Mouse (Mus musculus) cerebellum, postnatal 10 days (tissue): ENCODE measurements around the gene Rgma.

ENCODE experiments used
- DNase-seq, 2 experiments: peaks; one replicate each; pipeline ENCODE4 v3.0.0; 2021; ENCODE audit warnings: mixed read lengths in 2 of 2

Rgma gene

DNA sequence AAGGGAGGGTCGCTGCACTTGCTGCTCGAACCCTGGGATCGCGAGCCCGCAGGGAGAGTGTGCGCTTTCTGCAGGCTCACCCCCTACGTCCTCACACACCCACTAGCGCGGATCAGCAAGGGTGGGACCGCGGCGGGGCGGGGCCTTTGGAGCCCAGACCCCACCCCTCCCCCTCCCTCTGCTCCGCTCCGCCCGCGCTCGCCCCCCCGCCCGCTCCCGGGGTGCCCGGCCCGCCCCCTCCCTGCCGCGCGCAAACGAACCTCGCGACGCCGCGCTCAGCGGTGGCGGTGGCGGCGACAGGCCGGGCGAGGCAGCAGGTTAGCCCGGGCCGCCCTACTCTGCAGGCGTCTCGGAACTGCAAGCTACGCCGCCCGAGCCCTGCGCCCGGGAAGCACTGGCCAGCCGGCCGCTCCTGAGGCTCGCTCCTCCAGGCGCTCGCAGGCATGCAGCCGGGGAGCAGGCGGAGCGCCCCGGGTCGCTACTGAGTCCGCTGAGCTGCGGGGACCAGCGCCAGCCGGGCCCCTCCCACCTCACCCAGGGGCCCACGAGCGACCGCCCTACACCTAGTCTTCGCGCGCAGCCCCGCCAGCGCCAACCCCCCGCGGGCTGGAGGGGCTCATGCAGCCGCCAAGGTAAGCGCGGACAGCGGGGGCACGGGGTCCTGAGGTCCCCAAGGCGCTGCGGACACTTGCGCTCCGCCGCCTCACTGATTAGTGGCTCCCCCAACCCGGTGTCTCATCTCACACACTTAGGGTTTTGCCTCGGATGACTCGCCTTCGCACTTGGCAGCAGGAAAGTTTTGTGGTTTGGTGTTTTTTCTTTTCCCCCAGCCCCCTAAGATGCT is at the start of gene Rgma:
Gene Rgma (plus strand): TSS at position 253 of the 844 bp plus-strand sequence.
- DNase-seq = peak; percentile 75 to 84

DNA sequence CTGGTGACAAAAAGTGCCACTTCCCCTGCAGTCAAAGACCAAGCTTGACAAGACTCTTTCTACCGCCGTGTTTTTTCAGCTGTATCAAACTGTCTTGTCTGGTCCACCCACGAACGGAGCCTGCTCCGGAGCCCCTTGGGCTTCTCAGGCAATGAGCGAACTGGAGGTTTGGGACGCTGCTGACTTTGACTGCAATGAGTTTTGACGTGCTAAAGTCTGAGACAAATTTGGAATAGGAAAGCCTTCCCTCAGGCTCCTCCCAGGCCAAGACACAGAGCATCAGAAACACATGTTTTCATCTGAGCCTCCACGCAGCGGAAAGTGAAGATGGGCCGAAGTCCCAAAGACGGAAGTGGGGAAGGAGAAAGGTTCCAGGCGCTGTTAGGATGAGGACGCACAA is 49.1 kb upstream of the Rgma start:
- DNase-seq = no peak

DNA sequence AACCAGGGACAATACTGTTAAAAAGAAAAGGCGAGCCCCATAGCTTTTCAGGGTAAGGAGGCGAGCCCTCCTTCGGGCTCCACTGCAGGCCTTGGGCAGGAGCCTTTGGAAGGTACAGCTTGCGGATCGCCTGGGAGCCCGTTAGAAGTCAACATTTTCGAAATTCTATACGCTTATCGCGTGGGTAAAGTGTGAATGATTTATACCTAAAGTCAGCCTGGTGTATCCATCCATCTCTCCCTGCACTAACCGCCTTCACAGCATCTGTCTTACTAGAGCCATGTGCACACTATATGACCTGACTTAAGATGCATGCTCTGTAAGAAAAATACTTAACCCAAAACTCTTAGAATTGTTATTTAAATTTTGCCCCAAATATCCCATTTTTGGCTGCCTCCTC is 48.6 kb upstream of the Rgma start:
- no peak for DNase-seq

DNA sequence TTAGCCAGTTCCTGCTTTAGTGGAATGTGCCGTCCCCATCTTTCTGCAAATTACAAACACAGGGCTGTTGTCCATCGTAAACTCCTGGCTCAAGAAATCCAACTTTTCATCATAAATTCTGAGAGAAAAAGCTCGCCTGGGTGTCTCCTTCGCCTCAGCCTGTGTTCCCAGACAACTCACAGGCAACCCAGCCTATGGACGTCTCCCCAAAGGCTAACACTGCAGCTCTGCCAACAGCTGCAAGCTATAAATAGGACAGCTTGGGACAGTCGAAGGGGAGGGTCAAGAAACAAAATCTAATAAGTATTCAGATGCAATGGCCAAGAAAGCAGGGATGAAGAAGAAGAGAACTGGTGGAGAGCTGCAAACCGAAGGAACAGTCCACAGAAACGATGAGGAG is 48.1 kb upstream of the Rgma start:
- no peak for DNase-seq

DNA sequence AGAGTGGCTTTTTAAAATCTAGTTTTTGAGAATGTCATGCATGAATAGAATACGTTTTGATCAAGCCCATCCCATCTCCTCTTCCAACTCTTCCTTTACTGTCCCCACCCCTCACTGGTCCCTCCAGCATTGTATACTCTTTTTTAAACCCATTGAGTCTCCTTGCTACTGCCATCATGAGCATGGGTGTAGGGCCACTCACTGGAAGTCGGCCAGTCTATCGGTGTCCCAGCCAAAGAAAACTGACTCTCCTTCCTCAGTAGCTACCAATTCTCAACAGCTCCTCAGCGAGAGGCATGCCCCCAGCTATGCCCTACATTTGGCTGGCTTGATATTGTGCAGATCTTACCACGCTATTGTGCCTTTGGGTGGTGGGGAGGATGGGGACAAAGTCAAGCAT is 47.7 kb upstream of the Rgma start:
- DNase-seq = peak in 1 of 2 experiments; percentile 38

DNA sequence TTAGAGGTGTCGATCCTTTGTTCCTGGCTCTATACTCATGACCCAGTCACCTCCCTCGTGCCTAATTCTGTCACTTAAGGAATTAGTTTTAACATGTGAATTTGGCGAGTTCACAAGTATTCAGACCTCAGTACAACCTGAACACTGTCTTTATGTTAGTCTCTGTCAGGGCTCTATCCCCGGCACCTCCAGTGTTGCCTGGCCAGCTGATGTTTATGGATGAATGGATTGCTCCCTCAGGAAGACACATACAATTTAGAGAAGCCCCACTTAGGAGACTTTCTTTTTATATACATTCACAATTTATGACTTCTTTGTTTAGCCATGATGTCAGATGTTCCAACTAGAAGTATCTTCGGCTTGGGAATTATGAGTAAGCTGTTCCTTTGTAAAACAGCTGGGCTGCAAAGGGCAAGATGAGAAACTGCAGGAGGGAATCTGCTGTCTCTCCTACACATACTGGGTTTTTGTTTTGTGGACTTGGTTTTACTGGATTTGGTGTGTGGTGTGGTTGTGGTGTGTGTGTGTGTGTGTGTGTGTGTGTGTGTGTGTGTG is 46.6 kb upstream of the Rgma start:
- no peak for DNase-seq

DNA sequence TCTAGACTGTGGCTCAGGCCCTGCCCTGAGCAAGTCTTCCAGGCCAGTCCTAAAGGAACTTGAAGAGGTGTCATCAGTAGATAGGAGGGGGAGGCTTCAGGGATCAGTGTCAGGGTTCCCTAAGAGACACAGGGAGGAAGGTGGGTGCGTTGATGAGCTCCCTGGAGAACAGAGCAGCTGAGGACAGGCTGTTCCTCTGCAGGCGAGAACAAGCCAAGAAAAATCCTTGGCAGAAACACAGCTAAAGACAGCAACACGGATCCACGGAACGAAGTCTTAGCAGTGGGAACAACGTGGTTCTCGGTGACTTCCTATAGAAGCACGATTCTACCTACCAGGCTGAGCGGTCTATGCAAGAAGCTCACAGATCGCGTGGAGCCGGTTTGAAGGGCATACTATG is 44.6 kb upstream of the Rgma start:
- peak in 1 of 2 experiments; percentile 16 for DNase-seq

DNA sequence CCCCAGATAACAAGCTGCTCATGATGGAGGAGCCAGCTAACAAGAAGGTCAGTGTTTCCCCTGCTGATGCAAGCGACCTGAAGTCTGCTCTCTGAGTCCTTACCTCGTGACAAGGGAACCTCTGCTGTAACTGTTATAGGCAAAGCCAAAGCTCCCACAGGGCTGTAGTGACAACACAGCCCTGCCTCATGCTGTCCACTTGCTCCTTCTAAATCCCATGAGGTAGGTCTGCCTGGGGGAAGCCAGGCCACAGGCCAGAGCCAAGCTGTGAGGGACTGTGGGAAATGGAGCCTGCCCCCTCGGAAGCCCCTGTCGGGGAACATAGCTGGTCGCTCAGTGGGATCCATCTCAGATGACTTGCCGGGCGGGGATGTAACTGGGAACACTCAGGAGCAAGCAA is 43.7 kb upstream of the Rgma start:
- DNase-seq = peak in 1 of 2 experiments; percentile 18

DNA sequence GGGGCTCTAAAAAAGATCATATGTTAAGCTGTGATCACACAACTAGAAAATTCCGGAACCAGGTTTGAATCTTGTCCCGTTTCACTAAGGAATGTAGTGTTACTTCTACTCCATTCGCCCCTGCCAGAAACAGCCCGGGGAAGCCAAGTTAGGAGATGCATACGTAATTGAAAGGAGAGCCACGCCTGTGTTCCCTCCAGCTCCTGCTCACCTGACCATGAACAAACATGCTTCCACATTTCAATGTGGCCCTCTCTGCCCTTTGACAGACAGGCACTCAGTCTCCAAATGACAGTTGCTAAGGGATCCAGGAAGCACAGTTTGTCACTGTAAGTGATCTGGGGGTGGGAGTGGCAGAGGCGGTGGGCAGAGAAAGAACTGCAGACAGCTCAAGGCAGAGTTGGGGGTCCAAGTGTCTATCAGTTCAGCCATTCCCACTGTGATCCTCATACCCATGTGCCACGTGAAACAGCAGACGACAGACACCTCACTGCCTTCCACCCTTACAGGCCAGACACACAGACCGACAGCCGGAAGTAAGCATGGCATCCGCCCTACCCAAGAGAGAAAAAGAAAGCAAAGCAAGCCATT is 41.8 kb upstream of the Rgma start:
- DNase-seq = no peak

DNA sequence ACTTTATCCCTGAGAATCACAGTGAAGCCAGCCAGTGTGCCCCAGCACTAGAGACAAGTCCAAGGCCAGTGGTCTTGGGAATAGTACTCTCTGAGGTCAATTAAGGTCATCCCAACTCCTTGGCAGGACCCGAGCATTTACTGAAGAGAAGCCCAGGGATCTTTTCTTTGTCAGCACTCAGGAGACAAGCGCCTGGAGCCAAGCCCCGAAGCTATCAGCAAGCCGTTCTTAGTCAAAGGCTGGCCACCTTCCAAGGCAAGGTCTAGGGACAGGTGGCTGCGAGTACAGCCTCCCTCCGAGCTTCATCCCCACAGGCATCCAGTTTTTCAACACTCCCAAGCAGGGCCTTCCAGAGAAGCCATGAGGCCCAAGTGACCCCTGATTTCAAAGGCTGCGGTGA is 40.4 kb upstream of the Rgma start:
- peak; percentile 86 to 91 for DNase-seq

DNA sequence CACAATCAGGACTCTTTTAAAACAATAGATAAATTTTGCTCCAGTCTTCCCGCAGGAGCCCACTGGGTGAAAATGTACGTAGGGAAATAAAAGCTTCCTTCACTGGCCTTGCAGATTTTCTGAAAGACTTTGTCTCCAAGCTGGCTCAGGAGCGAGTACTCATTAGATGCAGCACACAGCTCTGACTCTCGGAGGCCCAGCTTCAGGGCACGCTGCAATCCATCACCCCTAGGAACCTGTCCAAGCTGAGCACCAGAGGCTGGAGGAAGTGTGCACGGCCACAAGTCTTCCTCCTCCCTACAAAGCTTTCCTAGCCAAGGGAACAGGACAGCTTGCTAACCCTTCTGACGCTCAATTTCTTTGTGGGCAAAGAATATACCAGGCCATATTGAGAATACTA is 38.9 kb upstream of the Rgma start:
- DNase-seq = peak in 1 of 2 experiments; percentile 34

DNA sequence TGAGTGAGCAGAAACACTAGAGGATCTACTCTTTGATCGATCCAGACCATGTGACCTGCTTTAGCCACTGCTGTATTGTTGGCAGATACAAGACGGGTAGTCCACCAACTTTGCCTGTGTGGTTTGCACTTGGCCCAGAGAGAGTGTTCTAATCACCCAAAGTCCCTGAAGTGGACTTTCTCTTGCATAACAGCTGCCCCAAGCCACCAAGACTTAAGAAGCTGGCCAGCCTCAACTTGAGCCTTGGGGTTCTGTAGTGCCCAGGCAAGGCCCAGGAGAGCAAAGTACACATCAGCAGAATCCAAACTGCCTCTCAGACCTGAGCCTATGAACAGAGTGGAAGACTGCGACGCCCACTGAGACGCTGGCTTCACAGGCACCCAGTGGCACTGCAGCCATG is 37.0 kb upstream of the Rgma start:
- no peak for DNase-seq

DNA sequence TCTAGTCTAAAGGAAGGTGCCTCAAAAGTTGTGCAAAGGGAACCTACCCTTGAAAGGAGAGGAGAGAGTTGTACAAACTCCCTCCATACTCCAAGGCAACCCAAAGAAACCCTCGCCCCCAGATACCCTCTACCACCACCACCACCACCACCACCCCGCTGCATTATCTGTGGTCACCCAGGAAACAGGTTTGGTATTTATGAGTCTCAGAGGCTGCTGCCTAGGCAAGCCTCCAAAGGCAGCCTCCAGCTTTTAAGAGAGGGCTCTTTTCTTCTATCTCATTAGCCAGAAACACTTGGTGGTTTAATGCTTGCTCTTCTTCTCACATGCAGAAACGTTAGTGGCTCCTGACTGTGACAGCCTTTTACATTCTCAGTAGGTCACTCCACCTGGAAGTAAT is 31.5 kb upstream of the Rgma start:
- no peak for DNase-seq

DNA sequence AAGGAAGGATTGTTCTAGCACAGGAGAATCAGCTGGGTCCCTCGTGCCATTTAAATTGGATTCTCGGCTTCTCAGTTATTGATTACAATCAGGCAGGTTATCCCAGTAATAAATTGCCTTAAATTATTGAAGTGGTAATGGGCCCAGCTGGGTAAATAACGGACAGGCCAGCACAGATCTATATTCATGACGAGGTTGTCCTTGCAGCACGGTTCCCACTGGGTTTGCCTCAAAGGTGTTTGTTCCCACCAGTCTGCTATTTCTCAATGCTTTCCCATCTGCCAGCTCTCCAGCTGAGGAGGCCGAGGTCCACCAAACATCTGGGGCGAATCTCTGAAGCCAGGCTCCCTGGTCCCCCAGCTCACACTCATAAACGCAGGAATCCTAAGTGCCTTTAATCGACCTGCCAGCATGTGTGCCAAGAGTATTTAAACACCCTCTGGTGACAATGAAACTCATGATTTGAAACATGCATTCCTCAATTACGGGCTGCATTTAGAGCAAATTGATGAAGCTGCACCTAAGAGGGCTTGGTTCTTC is 26.7 kb upstream of the Rgma start:
- no peak for DNase-seq

DNA sequence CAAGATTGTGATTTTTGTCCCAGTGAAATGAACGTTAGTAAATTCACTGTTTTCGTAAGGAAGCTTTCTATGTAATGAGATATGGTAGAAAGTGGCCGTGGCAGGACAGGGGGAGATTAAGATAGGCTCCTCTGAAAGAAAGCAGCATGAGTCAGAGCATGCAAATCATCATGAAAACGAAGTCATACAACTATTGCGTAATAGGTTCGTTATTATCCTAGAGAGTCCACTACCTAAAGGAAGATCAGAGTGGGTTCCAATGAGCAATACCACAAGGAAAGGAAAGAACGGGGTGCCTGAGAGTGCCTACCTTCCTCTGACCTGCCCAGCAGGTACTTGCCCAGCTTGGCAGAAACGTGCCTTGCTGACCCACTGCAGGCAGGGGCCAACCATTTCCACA is 26.2 kb upstream of the Rgma start:
- DNase-seq = no peak

DNA sequence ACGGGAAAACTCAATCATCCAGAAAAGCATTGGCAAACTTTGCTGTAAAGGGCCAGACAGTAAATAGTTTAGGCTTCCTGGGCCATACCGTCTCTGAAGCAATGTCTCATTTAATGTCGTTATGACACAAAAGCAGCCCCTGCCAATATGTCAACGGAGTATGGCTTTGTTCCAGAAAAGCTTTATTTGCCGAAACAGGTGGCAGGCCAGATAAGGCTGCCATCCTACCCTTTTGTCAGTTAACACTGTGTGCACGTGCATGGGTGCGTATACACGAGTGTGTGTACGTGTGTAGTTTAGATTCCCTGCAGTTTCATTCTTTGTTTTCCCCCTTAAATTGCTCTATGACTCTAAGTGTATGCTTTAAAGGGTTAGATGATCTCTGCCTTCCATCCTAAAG is 20.1 kb upstream of the Rgma start:
- no peak for DNase-seq

DNA sequence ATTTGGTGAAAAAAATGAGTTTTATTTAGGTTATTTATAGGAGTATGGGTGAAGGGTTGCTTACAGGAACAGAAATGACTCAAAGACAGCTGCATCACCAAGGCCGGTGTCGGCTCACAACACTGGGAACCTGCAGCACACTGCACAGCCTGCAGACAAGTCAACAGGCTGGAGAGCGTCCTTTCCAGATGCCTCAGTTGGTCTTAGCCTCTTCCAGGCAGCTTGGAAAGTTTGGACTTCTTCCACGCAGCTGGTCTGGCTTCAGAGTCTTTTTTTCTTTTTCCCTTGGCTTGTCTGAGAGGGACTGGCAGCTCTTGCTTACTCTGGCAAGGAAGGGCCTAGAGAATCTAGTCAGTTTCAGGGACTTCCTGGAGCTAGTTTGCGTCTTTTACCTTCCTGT is 18.4 kb upstream of the Rgma start:
- DNase-seq = peak in 1 of 2 experiments; percentile 27

DNA sequence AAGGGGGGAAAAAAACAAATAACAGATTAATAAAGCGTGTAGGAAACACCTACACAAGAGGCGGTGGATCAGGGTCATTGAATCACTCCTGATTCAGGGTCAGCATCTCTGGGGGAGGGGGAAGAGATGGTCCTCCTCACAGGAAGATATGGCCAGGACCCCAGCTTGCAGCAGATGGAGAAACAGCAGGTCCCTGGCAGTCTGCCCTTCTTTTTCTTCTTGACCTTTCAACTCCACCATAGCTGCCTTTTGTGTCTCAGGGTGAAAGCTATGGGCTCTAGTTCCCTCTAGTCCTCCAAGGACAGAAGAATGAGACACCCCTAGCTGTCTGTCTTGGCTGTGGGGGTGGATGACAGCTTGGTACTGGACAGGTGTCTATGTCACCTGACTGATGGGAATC is 17.7 kb upstream of the Rgma start:
- peak; percentile 73 to 74 for DNase-seq

DNA sequence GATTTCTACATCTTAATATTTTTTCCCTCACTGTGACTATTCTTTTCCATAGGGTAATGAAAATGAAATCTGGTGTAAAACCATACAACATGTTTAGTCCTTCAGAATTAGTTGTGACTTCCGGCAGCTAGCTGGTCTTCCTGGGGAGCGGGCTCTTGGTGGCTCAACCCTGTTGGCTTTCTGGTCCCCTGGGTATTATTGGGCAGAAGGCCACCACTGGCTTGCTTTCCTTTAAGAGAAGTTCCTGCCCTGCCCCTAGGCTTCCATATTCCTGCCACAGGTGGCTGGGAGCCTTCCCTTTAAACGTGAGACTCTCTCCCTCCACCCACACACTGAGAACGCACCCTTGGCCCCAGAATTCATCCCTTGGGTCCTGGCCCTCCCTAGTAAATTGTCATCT is 9.8 kb upstream of the Rgma start:
- DNase-seq = peak in 1 of 2 experiments; percentile 28

DNA sequence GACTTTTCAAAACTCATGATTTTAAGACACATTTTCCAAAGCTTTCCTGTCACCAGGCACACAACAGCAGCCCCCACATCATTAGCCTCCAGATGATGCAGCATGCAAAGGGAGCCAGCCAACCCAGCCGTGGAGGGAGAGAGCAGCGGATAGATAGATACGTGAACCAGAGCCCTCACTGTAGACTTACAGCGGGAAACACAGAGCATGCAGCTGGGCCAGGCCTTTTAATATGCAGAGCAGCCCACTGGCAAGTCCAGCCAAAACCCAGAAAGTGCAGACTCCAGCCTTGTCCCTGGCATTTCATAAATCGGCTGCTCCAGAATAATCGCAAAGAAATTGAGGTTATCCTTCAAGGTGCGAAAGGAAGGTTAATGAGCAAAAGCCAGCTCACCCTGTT is 9.3 kb upstream of the Rgma start:
- DNase-seq = peak in 1 of 2 experiments; percentile 24

DNA sequence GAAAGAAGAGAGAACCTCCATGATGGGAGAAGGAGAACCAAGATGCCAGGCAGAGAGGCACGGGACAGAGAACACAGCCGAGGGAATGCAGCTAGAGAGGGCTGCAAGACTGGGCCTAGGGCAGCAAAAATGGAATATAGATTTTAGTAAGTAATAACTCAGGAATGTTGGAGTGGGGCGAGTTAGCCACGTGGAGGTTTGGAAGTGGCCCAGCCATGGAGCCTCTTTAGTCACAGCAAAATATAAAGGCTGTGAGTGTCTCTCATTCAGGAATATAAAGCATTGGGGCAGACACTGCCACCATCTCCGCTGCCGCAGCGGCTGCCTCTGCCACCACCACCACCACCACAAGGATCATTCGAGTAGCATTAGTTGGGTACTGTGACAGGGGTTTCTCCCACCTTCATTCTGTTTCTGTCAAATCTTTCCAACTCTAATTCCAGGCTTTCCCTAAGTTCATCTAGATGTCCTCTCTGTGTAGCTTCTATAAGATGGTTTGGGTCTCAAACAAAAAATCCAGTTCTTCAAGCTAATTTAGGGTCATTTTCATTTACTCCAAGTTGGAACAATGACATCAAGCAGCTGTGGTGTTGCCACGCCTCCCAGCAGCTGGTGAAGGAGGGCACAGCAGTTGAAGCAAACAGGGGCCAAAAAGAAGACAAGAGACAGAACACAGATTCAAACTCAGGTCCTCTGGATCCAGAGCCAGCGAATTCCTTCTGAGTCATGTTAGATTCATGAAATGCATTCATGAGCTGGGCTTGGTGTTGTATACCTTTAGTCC is 7.4 kb upstream of the Rgma start:
- DNase-seq = no peak

DNA sequence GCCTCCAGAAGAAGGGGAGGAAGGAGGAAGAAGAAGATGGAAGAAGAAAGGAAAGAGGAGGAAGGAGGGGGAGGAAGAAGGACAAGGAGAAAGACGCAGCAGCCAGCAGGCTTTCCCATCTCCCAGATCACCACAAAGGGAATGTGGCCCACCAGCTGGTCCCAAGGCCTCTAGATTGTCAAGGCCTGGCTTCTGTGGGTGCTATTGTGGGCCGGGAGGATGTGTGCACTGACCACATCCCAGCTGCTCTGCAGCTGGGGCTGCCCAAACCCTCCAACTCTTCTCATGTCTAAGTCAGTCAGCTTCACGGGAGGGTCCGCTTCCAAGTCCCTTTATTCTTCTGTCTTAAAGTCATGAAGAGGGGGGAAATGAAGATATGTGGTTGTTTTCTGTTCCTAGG is 5.3 kb upstream of the Rgma start:
- DNase-seq = no peak
